Mouse (Mus musculus): ENCODE data around the gene Pde8b.

Gene Pde8b

GRCm38 (mm10) chr13:95038200-95038599 lies 211.9 kb downstream of the Pde8b start:
- no peak for TF ChIP-seq GATA4 (IDR thresholded peaks at IDR 0.05; ENCODE audit: insufficient replicate concordance, low read length)

DNA sequence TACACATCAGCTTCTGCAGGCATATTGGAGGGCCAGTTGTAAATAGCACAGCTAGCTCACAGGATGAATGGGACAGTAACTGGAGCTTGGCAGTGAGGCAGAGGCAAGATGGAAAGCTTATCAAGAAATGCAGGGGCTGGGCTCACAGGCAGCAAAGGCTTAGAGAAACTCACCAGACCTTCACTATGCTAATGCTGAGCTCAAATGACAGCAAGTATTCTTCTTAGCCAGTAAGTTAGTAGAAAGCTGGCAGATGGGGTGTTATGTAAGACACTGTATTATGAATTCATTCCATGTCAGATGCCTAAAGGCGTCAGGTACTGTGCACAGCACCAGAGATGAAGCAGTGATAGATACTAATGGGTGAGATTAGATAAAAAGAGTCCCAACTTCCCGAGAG lies 215.4 kb downstream of the Pde8b start:
- TF ChIP-seq GATA4 (IDR thresholded peaks at IDR 0.05; ENCODE audit: insufficient replicate concordance, low read length) = no peak

GRCm38 (mm10) chr13:95034094-95034493 lies 216.0 kb downstream of the Pde8b start:
- TF ChIP-seq GATA4 (IDR thresholded peaks at IDR 0.05; ENCODE audit: insufficient replicate concordance, low read length) = no peak

GRCm38 (mm10) chr13:95032973-95033372 lies 217.2 kb downstream of the Pde8b start:
- no peak for TF ChIP-seq GATA4 (IDR thresholded peaks at IDR 0.05; ENCODE audit: insufficient replicate concordance, low read length)

- no peak for TF ChIP-seq GATA4 (IDR thresholded peaks at IDR 0.05; ENCODE audit: insufficient replicate concordance, low read length)
Measured at GRCm38 (mm10) chr13:95032127-95032831, 217.9 kb downstream of the Pde8b start.

DNA sequence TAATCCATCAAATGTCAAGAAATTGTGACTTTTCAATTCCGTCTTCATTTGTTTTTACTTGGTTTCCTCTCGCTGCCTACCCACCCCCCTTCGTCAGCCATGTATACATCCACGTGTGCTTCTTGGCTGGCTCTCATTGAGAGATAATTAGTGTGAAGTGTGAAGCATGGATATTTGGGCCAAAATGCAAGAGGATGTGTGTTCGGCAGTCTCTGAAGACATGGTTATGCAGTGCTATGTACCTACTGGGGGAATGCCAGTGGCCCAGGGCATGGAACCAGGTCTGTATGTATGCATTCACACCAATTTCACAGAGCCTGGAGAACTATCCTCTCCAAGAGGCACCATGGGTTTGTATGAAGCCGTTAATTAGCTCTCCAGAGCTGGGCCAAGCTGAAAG lies 219.3 kb downstream of the Pde8b start:
- no peak for TF ChIP-seq GATA4 (IDR thresholded peaks at IDR 0.05; ENCODE audit: insufficient replicate concordance, low read length)

DNA sequence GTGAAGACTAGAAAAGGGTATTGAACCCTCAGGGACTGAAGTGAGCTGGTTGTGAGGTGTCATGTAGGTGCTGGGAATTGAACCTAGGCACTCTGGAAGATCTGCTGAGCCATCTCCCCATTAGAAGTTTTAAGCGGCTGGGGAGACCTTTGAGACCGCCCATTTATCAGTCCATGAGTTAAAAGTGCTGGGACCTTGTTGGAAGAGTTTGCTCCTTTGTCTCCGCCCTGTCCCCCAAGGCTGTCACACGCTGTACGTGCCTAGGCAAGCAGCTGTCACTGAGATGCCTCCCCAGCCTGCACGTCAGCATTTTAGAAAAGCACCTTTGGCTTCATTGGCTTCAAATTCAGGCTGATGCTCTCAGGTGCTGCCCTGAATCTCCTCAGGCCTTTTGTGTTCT lies 229.9 kb downstream of the Pde8b start:
- no peak for TF ChIP-seq GATA4 (IDR thresholded peaks at IDR 0.05; ENCODE audit: insufficient replicate concordance, low read length)

- no peak for TF ChIP-seq GATA4 (IDR thresholded peaks at IDR 0.05; ENCODE audit: insufficient replicate concordance, low read length)
Measured at GRCm38 (mm10) chr13:95019345-95019744, 230.8 kb downstream of the Pde8b start.

- no peak for TF ChIP-seq GATA4 (IDR thresholded peaks at IDR 0.05; ENCODE audit: insufficient replicate concordance, low read length)
Measured at GRCm38 (mm10) chr13:95017916-95018315, 232.2 kb downstream of the Pde8b start.

DNA sequence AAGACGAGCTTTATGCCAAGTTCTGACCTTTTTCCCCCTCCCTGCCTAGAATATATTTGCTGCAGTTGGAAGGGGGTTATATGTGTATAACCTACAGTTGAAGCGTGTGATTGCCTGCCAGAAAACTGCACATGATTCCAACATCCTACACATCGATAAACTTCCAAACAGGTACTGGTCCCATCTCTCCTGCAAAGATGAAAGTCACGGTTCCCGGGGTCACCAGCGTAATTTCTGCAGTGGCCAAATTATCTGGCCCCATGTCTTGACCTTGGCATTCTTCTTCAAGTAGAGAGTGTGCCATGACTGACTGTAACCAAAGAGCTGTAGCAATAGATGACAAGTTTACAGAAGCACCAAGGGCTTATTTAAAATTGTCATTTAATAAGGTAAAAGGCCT lies 232.9 kb downstream of the Pde8b start:
- TF ChIP-seq GATA4 (IDR thresholded peaks at IDR 0.05; ENCODE audit: insufficient replicate concordance, low read length) = no peak

DNA sequence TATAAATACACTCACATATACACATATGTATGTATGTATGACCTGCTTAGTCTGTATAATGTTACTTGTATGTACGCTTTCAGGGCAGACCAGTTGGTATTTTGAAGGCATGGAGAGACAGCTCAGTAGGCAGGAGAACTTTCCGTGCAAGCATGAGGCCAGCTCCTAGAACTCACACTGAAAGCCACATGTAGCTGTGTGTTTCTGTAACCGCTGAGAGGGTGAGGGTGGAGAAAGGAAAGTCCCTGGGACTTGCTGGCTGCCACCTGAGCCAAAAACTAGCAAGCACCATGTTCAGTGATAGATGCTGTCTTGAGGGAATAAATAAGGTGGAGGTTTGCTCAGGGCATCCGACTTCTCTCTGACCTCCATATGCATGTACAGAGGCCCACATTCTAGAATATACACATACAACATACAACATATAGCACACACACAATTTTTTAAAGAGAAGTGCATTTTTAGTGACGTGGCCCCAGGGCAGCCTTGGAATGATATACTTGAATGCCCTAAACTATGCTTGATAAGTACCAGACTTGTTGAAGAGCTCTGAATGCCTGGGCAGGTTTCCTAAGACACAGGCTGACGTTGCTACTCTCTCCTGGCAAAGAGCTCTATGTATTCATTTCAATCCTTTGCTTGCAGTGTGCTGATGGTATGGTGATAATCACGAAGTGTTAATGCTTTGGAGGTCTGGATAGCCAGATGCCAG lies 238.4 kb downstream of the Pde8b start:
- no peak for TF ChIP-seq GATA4 (IDR thresholded peaks at IDR 0.05; ENCODE audit: insufficient replicate concordance, low read length)

DNA sequence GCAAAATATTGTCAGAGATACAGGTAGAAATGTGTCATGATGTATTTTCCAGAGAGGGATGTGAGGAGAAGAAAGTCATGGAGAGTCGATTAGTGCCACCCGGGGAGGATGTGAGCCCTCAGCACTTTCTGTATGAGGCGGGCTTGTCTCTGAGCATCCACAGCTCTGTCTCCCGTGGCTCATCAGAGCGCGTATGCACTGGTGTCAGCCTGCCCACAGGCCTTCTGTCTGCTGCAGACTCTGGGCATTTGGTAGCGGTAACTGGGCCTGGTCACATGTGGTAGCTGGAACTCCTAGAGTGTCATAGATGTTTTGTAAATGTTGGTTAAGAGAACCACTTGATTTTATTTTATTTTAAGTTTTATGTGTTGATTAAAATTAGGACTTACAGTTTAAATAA lies 240.9 kb downstream of the Pde8b start:
- TF ChIP-seq GATA4 (IDR thresholded peaks at IDR 0.05; ENCODE audit: insufficient replicate concordance, low read length) = no peak

DNA sequence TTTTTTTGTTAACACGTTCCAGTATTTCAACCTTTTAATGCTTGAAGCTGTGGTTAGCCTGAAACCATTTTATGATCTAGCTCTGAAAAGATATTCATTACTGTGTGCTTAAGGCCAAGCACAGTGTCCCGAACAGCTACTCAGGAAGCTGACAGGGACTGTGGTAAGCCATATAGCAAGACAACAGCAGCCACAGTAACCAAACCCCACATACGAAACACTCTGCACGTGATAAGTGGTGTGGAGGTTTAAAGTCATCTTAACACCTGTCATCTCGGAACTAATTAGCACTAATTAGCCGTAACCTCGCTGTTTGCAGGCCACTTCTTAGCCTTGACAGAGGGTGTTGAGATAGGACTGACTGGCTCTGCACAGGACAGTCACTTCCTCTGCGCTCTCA lies 242.9 kb downstream of the Pde8b start:
- no peak for TF ChIP-seq GATA4 (IDR thresholded peaks at IDR 0.05; ENCODE audit: insufficient replicate concordance, low read length)

GRCm38 (mm10) chr13:94990516-94990915 lies 259.6 kb downstream of the Pde8b start:
- no peak for TF ChIP-seq GATA4 (IDR thresholded peaks at IDR 0.05; ENCODE audit: insufficient replicate concordance, low read length)

- no peak for TF ChIP-seq GATA4 (IDR thresholded peaks at IDR 0.05; ENCODE audit: insufficient replicate concordance, low read length)
Measured at GRCm38 (mm10) chr13:94979081-94979480, 271.1 kb downstream of the Pde8b start.
